Mouse (Mus musculus) thymus, adult 2 months (tissue): ENCODE results near the gene Fam189b.

Experiments
- CTCF ChIP-seq: fragments of 200-500 bp; IDR thresholded peaks from 2 replicates; pipeline ENCODE4 v1.5.1; 2012; ENCODE audit warnings: mild to moderate bottlenecking, control low read depth, low read length, moderate library complexity, borderline replicate concordance; ENCODE audit not compliant: control insufficient read depth, poor library complexity, insufficient read depth; ENCODE audit errors: extremely low read depth
- POLR2A ChIP-seq: fragments of 200-500 bp; IDR thresholded peaks from 2 replicates; pipeline ENCODE4 v1.6.1; 2012; ENCODE audit warnings: mild to moderate bottlenecking, low read length, control low read depth, moderate library complexity; ENCODE audit not compliant: control insufficient read depth, poor library complexity, insufficient read depth; ENCODE audit errors: extremely low read depth

- TF ChIP-seq CTCF (no peak), POLR2A (no peak)
Observed at GRCm38 (mm10) chr3:89193853-89194252, 10.9 kb downstream of the Fam189b start.
